Mouse (Mus musculus): ENCODE measurements around the gene Gm26620.

Gene Gm26620

DNA sequence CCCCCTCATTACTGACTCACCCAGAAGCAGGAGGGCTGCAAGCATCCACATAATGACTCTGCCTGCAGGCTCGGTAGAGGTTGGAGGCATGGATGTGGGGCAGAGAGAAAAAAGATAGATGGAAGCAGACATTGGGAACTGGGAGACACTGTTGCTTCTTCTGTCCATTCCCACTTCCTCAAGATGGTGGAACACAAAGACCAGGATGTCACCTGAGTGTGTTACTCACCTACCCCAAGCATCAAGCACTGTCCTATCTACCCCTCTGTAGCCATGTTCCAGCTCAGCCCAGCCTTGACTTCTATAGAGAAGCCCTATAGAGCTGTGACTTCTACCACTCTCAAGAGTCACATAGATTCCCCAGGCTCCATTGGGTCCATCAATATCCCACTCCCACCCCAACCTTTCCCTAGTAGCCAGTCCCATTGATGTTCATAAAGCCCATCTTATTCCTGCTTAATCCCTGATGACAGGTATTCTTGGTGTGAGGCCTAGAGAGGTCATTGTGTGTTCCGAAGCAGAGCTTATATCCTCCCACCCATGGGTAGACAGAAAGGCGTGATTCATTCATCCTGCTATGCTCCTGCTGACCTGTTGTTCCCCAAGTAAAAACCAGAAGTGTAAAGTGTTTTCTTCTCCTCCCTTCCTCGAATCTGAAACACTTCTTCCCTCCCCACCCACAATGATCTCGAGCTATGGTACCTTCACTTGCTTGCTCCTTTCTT lies 28.2 kb downstream of the Gm26620 start, which contains the start of gene Fcrlb:
TSS of gene Fcrlb (minus strand) at position 51 of the 725 bp plus-strand sequence.
- DNase-seq (ENCODE audit: low spot score in 2 of 2), result no peak

GRCm38 (mm10) chr1:170915657-170916056 lies 30.8 kb downstream of the Gm26620 start:
- no peak for DNase-seq (ENCODE audit: low spot score in 2 of 2)

GRCm38 (mm10) chr1:170919308-170919707 lies 34.4 kb downstream of the Gm26620 start:
- DNase-seq (ENCODE audit: low spot score in 2 of 2), result no peak

DNA sequence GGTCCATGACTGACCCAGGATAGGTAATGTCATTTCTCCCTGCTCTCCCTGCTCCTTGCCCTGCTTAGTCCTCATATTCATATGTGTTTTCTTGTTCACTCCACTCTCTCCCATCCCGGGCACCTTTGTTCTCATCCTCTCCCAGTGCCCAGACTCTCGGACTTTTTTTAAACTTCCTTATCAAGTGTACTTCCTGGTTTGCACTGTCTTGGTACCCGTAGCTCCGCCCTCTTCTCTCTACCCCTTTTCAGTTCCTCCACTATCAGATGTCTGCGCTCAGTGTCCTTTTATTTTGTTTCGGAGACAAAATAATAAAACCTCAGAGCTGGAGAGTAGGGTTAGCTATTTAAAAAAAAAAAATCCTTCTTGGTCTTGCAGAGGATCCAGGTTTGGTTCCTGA lies 39.6 kb downstream of the Gm26620 start:
- no peak for DNase-seq (ENCODE audit: low spot score in 2 of 2)

DNA sequence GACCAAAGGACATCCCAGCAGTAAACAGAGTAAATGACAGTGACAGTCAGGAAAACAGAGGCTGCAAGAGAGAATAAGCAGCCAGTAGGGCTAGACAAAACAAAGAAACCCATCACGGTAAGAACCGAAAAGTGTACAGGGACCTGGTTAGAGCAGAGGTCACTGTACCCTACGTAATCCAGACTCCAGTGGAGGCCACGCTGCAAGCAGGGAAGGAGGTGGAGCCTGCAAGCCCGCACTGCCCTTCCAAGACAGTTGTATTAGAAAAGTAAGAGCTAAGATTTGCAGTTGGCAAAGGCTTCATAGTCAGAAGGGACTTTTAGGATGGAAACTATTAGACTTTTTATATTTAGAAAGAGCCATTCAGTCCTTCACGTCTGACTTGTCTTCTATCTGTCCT lies 42.1 kb downstream of the Gm26620 start:
- no peak for DNase-seq (ENCODE audit: low spot score in 2 of 2)

GRCm38 (mm10) chr1:170927378-170927777 lies 42.5 kb downstream of the Gm26620 start, which contains the start of gene Fcrla:
Gene Fcrla, minus strand, starts transcription at chr1:170927583.
- DNase-seq (ENCODE audit: low spot score in 2 of 2), result no peak

DNA sequence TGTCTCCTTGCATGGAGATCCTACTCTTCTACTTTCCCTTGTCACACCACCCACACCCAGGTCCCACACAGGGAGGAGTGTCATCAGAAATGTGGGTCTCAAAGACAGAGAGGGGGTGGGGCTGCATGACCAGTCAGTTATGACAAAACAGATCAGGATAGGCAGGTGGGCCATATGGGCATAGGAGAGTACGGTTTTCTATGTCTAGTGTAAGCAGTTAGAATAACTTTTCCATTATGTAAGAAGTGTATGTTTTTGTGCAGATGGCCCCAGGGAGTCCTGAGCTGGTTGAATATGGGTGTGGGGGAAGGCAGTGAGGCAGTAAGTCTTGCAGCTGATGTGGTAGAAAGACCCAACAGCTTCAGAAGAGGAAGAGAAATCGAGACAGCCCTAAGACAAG lies 43.6 kb downstream of the Gm26620 start:
- DNase-seq (ENCODE audit: low spot score in 2 of 2), result no peak

- no peak for DNase-seq (ENCODE audit: low spot score in 2 of 2)
These were observed 44.4 kb downstream of the Gm26620 start for GRCm38 (mm10) chr1:170929245-170929644.

DNA sequence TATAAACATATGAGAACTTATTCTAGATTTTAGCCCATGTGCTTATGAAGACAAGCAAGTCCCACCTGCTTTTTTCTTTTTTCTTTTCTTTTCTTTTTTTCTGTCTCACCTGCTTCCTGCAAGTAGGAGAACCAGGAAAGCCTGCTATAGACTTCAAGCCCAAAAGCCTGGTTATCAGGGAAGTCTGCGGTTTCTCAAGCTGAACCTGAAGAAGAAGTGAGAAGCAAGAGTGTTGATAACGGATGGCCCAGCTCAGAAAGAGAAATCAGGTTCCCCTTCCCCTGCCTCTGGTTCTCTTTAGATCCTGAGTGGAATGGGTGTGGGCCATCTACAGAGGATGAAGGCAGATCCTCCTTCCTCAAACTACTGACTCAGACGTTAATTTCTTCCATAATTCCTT lies 47.2 kb downstream of the Gm26620 start:
- DNase-seq (ENCODE audit: low spot score in 2 of 2), result no peak

DNA sequence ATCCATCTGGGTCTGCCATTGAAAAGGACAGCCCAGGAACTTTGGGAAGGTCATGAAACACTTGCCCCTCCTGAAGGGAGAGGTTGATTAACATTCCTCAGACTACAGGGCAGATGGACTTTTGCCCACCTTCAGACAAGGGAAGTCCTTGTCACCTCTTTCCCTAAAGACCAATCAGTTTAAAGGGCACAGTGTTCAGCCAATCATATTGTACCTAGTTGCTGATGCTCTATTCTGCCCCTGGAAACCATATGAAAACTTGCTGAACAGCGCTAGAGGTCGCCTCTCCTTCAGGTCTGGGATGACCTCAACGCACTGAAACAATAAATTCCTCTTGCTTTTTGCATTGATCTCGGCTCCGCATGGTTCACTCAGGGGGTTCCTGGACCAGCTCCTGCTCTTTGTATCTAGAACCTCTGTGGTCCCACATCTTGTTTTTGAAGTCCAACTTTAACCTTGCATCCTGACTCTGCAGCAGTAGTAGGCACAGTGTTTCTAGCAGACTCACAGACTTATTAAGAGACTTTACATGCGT lies 48.6 kb downstream of the Gm26620 start:
- peak in 1 of 2 experiments; percentile 10 for DNase-seq (ENCODE audit: low spot score in 2 of 2)

- DNase-seq (ENCODE audit: low spot score in 2 of 2), result no peak
These were observed 49.1 kb downstream of the Gm26620 start for GRCm38 (mm10) chr1:170933940-170934339.

DNA sequence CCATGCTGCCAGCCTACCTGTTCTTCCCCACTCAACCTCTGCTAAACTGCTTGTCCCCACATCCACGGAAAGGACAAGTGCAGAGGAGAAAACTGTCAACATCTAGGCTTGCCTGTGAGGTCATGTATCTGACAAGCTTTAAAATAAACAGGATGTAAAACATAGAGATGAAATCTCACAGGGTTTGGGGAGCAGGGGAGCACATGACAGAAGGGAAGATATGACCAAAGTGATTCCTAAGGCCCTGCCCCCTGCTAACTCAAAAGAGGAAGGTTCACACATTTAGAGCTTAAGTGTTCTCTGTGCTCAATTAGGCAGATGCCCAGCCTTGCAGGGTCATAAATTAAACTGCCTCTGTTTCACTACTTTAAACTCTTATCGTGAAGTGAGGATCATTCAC lies 49.5 kb downstream of the Gm26620 start:
- no peak for DNase-seq (ENCODE audit: low spot score in 2 of 2)

Measured in urinary bladder, postnatal 4 days (tissue).